Mouse (Mus musculus): Measurements from ENCODE around the gene Mast3. TPM values are rescaled to one million over a fixed set of nuclear protein-coding genes. Genes with fewer than 3 reads are reported as not detected.

Mast3 gene
- polyA plus RNA-seq, 1 experiment from 2014 or later = 10.7 TPM

DNA sequence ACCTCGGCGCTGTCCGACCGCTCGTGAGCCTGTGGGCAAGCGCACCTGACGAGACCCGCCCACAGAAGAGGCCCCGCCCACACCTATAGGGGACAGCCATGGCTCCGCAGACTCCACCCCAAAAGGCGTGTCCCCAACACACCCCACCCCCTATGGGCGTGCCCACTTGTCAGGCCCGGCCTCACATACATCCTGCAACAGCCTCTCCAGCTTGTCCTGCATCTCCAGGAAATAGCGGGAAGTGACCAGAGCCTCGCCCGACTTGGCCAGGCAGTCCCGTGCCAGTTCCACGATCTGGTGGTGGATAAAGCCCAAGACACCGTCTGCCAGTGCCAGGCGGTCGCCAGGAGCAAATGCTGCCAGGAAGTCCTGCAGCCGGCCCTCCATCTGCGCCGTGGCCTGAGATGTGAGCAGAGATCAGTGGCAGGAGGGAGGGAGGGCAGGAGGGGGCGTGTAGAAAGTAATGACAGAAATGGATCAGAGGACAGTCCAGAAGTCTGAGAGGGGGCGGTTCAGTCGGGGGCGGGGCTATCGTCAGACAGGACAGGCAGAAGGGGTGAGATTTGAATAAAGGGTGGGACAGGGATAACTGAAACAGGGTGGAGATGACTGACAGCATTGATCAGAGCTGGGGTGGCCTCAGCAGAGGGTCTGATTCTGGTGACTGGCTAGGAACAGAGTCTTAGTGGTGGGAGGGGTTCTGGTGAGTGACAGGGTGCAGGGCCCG lies 16.8 kb downstream of the Mast3 start:
- Histone ChIP-seq H3K4me2 (replicated peaks; ENCODE audit: low read depth, low read length) (no peak overlapping the region), H3K27ac (ENCODE audit: low read length) (no peak overlapping the region), H3K9me3 (ENCODE audit: control insufficient read depth, low read depth, low read length) (no peaks in the 10 kb centered on the region), H3K27me3 (ENCODE audit: control insufficient read depth, insufficient read depth, low read length) (no peaks in the 10 kb centered on the region), H3K9ac (replicated peaks; ENCODE audit: low read depth, low read length) (no peak overlapping the region), H3K4me3 (ENCODE audit: low read depth, low read length) (no peak overlapping the region), H3K4me1 (ENCODE audit: control insufficient read depth, insufficient read depth, low read length) (peaks cover 22% of the 10 kb centered on the region), H3K36me3 (ENCODE audit: control insufficient read depth, insufficient read depth, low read length) (peaks cover 41% of the 10 kb centered on the region)
- WGBS = 25% methylated on average over 30 of the region's 30 CpGs
- no peak for ATAC-seq (ENCODE audit: insufficient number of reproducible peaks, insufficient read depth, low FRiP score, low read depth)

DNA sequence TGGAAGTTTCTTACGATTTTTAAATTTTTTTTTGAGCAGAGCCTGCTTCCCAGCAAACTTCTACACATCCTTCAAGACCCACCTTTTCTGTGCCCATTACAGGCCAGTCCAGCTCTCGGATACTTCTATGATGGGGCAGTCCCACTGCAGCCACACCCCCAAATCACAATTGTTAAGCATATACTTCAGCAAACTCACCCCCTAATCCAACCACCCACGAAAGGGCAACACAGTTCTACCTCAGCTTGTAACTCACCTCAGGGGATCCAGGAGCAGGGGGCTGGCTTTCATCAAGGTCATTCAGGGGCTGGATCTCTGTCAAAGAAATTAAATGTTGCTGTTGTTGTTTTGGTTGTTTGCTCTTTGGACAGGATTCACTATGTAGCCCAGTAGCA lies 17.8 kb downstream of the Mast3 start:
- no peak overlapping the region for H3K27ac ChIP-seq (ENCODE audit: low read length)
- peaks cover 17% of the 10 kb centered on the region for H3K4me1 ChIP-seq (ENCODE audit: control insufficient read depth, insufficient read depth, low read length)
- no peak overlapping the region for H3K4me2 ChIP-seq (replicated peaks; ENCODE audit: low read depth, low read length)
- ATAC-seq (ENCODE audit: insufficient number of reproducible peaks, insufficient read depth, low FRiP score, low read depth) = no peak
- H3K9ac ChIP-seq (replicated peaks; ENCODE audit: low read depth, low read length) = no peak overlapping the region
- no peaks in the 10 kb centered on the region for H3K27me3 ChIP-seq (ENCODE audit: control insufficient read depth, insufficient read depth, low read length)
- 83% methylated on average over 3 of the region's 3 CpGs for WGBS
- H3K36me3 ChIP-seq (ENCODE audit: control insufficient read depth, insufficient read depth, low read length) = peaks cover 44% of the 10 kb centered on the region
- no peaks in the 10 kb centered on the region for H3K9me3 ChIP-seq (ENCODE audit: control insufficient read depth, low read depth, low read length)
- no peak overlapping the region for H3K4me3 ChIP-seq (ENCODE audit: low read depth, low read length)

DNA sequence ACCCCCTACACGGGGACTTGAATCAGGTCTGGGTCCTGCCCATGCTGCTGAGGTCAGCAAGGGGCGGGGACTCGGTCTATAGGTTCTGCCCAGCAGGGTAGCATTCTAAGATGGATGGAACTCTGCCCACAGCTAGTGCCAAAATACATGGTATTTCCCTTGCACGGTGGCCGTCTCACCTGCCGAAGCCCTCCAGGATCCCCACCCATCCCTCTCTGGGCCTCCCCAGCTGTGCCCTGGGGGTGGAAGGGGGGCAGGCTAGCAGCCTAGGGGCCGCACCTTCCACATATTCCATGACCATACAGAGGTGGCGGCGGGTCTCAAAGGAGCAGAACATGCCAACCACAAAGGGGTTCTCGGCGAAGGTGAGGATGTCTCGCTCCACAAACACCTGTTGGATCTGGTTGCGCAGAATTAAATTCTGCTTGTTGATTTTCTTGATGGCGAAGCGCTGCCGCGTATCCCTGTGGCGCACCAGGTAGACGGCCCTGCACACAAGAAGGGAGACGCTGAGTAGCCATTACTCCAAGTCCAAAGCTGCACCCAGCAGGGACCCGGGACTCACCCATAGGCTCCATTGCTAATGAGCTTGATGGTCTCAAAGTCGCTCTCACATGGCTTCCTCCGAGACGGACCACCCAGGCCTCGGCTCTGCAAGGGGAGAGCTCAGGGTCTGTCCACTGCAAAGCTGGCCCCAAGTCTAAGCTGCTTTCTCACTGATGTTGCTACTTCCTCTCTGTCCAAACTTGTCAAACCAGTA lies 18.4 kb downstream of the Mast3 start:
- Histone ChIP-seq H3K9me3 (ENCODE audit: control insufficient read depth, low read depth, low read length) (no peaks in the 10 kb centered on the region), H3K9ac (replicated peaks; ENCODE audit: low read depth, low read length) (no peak overlapping the region), H3K36me3 (ENCODE audit: control insufficient read depth, insufficient read depth, low read length) (peaks cover 49% of the 10 kb centered on the region), H3K4me2 (replicated peaks; ENCODE audit: low read depth, low read length) (no peak overlapping the region), H3K27me3 (ENCODE audit: control insufficient read depth, insufficient read depth, low read length) (no peaks in the 10 kb centered on the region), H3K4me3 (ENCODE audit: low read depth, low read length) (no peak overlapping the region), H3K4me1 (ENCODE audit: control insufficient read depth, insufficient read depth, low read length) (peaks cover 12% of the 10 kb centered on the region), H3K27ac (ENCODE audit: low read length) (no peak overlapping the region)
- 89% methylated on average over 25 of the region's 25 CpGs for WGBS
- no peak for ATAC-seq (ENCODE audit: insufficient number of reproducible peaks, insufficient read depth, low FRiP score, low read depth)

DNA sequence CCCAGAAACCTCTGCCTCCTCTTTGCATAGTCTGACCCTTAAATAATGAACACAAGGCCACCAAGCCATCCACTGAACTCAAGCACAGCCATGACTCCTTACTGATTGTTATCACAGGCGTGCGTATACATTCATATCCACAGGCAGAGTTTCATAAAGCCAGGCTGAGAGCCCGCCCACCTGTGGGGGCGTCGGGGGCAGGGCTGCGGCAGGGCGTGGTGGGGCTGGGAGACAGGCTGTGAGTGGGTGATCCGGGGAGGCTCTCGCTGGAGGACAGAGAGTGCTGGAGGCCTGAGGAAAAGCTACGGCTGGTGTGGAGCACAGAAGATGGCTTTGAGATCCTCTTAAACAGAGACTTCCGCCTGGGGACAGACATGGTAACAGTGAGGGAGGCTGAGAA lies 24.8 kb downstream of the Mast3 start:
- no peaks in the 10 kb centered on the region for H3K27me3 ChIP-seq (ENCODE audit: control insufficient read depth, insufficient read depth, low read length)
- H3K4me3 ChIP-seq (ENCODE audit: low read depth, low read length) = no peak overlapping the region
- H3K4me2 ChIP-seq (replicated peaks; ENCODE audit: low read depth, low read length) = no peak overlapping the region
- no peak overlapping the region for H3K27ac ChIP-seq (ENCODE audit: low read length)
- H3K9me3 ChIP-seq (ENCODE audit: control insufficient read depth, low read depth, low read length) = no peaks in the 10 kb centered on the region
- 63% methylated on average over 11 of the region's 11 CpGs for WGBS
- no peak overlapping the region for H3K9ac ChIP-seq (replicated peaks; ENCODE audit: low read depth, low read length)
- H3K36me3 ChIP-seq (ENCODE audit: control insufficient read depth, insufficient read depth, low read length) = peaks cover 41% of the 10 kb centered on the region
- peaks cover 14% of the 10 kb centered on the region for H3K4me1 ChIP-seq (ENCODE audit: control insufficient read depth, insufficient read depth, low read length)
- no peak for ATAC-seq (ENCODE audit: insufficient number of reproducible peaks, insufficient read depth, low FRiP score, low read depth)

DNA sequence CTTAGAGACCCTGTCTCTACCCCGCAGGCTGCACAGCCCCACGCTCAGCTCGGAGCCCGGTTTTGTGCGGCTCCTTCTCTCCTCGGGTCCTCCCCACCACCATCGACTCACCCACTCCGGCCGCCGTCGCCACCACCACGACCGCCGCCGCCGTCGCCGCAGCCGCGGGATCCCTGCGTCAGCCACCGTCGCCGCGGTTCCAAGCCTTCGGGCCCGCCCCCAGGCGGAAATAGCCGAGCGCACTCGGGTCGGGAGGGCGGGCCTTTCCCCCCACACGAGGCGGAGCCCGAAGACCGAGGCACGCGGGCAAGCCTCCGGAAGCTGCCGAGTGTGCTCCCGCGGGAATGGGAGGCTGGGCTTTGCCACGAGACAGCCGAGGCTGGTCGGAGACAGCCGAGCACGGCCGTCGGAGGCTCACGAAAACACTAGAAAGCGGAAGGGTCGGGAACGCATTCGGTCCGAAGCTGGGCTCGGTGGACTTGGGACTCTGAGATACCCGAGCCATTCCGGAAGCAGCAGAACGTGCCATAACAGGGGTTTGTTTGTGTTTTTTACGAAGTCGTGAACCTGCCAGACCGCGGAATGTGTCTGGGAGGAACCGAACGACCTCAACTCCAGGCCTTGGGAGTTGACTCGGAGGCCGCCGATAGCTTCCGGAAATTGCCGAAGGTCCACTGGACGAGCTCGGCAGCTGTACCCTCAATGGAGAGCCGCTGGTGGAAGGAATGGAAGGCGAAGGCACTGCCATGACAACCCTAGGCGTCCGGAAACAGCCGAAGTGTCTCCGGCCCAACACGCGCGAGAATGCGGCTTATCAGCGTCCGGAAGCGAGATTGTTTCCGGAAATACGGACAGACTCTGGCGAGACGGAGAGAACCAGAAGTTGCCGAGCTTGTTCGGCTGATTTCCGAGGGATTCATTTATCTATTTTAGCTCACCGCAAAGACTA lies 28.1 kb downstream of the Mast3 start, which contains the start of gene Pik3r2:
TSS of gene Pik3r2 (minus strand) at position 218 of the 949 bp plus-strand sequence.
- peak within 1 kb of the TSS; percentile 98 for H3K27ac ChIP-seq (ENCODE audit: low read length)
- no peaks in the 10 kb centered on the region for H3K9me3 ChIP-seq (ENCODE audit: control insufficient read depth, low read depth, low read length)
- H3K4me2 ChIP-seq (replicated peaks; ENCODE audit: low read depth, low read length) = peak within 1 kb of the TSS; percentile 88
- peak; percentile 92 for ATAC-seq (ENCODE audit: insufficient number of reproducible peaks, insufficient read depth, low FRiP score, low read depth)
- peak within 1 kb of the TSS; percentile 98 for H3K9ac ChIP-seq (replicated peaks; ENCODE audit: low read depth, low read length)
- H3K36me3 ChIP-seq (ENCODE audit: control insufficient read depth, insufficient read depth, low read length) = peaks cover 39% of the 10 kb centered on the region
- H3K4me3 ChIP-seq (ENCODE audit: low read depth, low read length) = peak within 1 kb of the TSS; percentile 91
- peaks cover 37% of the 10 kb centered on the region for H3K4me1 ChIP-seq (ENCODE audit: control insufficient read depth, insufficient read depth, low read length)
- under 1% methylated on average over 94 of the region's 94 CpGs for WGBS
- H3K27me3 ChIP-seq (ENCODE audit: control insufficient read depth, insufficient read depth, low read length) = no peaks in the 10 kb centered on the region

DNA sequence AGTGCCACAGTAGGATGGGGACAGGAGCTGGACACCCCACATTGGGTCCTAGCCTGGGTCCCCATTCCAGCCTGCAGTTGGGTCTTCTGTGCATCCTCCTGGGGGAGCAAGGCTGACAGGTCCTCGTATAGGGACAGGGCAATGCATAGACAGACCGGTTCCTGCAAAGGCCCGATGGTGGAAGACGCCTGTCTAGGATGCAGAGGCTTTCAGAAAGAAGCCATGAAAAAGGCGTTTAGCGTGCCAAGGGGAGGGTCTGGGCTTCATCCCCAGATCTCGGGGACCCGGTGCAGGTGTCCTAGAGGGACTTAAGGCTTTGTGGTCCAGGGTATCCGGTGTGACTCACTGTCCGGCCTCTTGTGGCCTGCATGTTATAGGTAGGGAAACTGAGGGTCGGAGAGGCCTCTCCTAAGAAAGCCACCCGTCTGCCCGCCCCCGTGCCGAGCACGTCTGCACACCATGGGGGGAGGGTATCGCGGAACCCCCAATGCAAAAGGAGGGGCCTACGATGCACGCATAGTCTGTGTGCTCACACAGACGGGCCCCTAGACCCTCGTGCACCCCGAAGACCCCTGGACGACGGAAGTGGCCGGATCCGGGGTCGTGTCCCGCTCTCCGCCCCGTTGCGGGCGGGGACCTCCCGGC lies 28.9 kb downstream of the Mast3 start:
- H3K27me3 ChIP-seq (ENCODE audit: control insufficient read depth, insufficient read depth, low read length) = no peaks in the 10 kb centered on the region
- peak overlapping the region; percentile 61; the same call in 1 of the 2 replicates for H3K27ac ChIP-seq (ENCODE audit: low read length)
- peaks cover 40% of the 10 kb centered on the region for H3K36me3 ChIP-seq (ENCODE audit: control insufficient read depth, insufficient read depth, low read length)
- WGBS = 2% methylated on average over 34 of the region's 34 CpGs
- no peaks in the 10 kb centered on the region for H3K9me3 ChIP-seq (ENCODE audit: control insufficient read depth, low read depth, low read length)
- peak overlapping the region; percentile 88 for H3K4me2 ChIP-seq (replicated peaks; ENCODE audit: low read depth, low read length)
- H3K4me3 ChIP-seq (ENCODE audit: low read depth, low read length) = peak overlapping the region; percentile 91
- peak; percentile 9; the same call in 1 of the 2 replicates for ATAC-seq (ENCODE audit: insufficient number of reproducible peaks, insufficient read depth, low FRiP score, low read depth)
- peaks cover 37% of the 10 kb centered on the region for H3K4me1 ChIP-seq (ENCODE audit: control insufficient read depth, insufficient read depth, low read length)
- peak overlapping the region; percentile 98 for H3K9ac ChIP-seq (replicated peaks; ENCODE audit: low read depth, low read length)

DNA sequence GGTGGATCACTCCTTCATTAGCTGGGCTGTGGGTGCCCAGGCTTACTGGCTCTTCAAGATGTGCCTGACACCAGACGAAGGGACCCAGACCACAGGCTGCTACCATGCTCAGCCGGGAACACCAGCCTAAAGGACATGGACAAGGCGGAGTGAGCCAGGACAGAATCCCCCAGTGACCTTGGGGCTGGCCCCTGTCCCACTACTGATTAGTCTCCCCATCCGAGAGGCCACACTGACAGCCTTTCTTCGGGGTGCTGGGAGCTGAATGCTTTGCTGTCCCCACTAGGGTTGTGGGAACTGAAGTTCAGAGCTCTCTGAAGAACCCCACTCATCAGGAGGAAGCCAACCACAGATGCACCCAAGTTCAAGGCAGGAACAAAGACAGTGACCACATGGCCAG lies 29.6 kb downstream of the Mast3 start:
- peak overlapping the region; percentile 88 for H3K4me2 ChIP-seq (replicated peaks; ENCODE audit: low read depth, low read length)
- peak overlapping the region; percentile 91; the same call in 1 of the 2 replicates for H3K4me3 ChIP-seq (ENCODE audit: low read depth, low read length)
- no peak overlapping the region for H3K27ac ChIP-seq (ENCODE audit: low read length)
- peaks cover 40% of the 10 kb centered on the region for H3K36me3 ChIP-seq (ENCODE audit: control insufficient read depth, insufficient read depth, low read length)
- peaks cover 37% of the 10 kb centered on the region for H3K4me1 ChIP-seq (ENCODE audit: control insufficient read depth, insufficient read depth, low read length)
- 89% methylated on average over 5 of the region's 5 CpGs for WGBS
- no peaks in the 10 kb centered on the region for H3K27me3 ChIP-seq (ENCODE audit: control insufficient read depth, insufficient read depth, low read length)
- peak overlapping the region; percentile 98 for H3K9ac ChIP-seq (replicated peaks; ENCODE audit: low read depth, low read length)
- H3K9me3 ChIP-seq (ENCODE audit: control insufficient read depth, low read depth, low read length) = no peaks in the 10 kb centered on the region
- no peak for ATAC-seq (ENCODE audit: insufficient number of reproducible peaks, insufficient read depth, low FRiP score, low read depth)
